ENCODE assay signal across 27 mouse cellular contexts in the genomic region with DNA sequence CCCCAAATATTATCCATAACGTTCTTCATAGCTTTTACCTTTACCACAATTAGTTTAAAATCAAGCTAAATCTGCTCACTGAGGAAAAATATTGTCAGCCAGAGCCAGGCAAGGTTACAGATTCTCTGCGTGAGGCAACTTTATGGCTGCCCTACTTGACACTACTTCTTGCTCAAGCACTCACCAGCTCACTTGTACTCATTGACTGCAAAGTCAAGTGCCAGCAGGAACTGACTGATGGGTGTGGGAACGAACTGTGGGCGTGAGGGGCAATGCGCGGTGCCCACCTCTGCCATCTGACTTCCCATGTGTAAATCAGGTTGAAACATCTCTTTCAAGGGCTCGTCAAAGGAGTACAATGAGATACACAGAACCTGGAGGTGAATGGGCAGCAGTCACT. TPM values are rescaled to one million over a fixed set of nuclear protein-coding genes. Genes with fewer than 3 reads are reported as not detected.
A peak's percentile ranks its signal among the peaks of the same experiment; 100 is the strongest.
DNase-seq lines count a peak whose midpoint lies in the region; ATAC-seq and TF ChIP-seq lines count a peak whose summit lies in the region.
"Had no signal": no experiment of that assay in that cellular context is flagged by ENCODE, and none has a peak within 500 bp of the region (broad histone marks: within the 10 kb centered on the region; RNA-seq: fewer than 3 reads in every experiment).

No protein-coding gene starts in this region.

- DNase-seq in adrenal gland, postnatal 14 days, result peak; percentile 56
- no peak for DNase-seq in adrenal gland, adult 8-10 months
- no peak for DNase-seq in layer of hippocampus, adult 2 months (ENCODE audit: low spot score in 2 of 2)
- no peak for DNase-seq in layer of hippocampus, adult 11-12 months (ENCODE audit: low spot score)
- DNase-seq in cerebellum, postnatal 14 days, result no peak
- no peak for DNase-seq in thymus, postnatal 4 days
- DNase-seq: cerebellum, adult 18-20 months; cerebellum, postnatal 36 days; heart, postnatal 36 days; right cerebral cortex, adult 18-20 months had no signal

- no peak for TF ChIP-seq CTCF in layer of hippocampus, adult 2 months (conservative IDR thresholded peaks at IDR 0.05)

- peaks cover 18% of the 10 kb centered on the region for H3K36me3 ChIP-seq in lung, embryonic 16.5 days (ENCODE audit: control insufficient read depth, insufficient read depth, low read length)

- ATAC-seq in lung, embryonic 16.5 days (ENCODE audit: low read depth), result no peak
- ATAC-seq: activated CD4-positive, CD25-positive, alpha-beta regulatory T cell, adult 4 months; forebrain, embryonic 16.5 days; intestine, embryonic 15.5 days had no signal

- no peak overlapping the region for H3K4me3 ChIP-seq in layer of hippocampus, adult 2 months
- H3K4me3 ChIP-seq in lung, embryonic 16.5 days (ENCODE audit: low read length), result no peak overlapping the region
- H3K4me3 ChIP-seq: heart, embryonic 13.5 days; intestine, embryonic 15.5 days had no signal

- H3K9ac ChIP-seq in lung, embryonic 16.5 days (ENCODE audit: low read length), result no peak overlapping the region
- H3K9ac ChIP-seq: heart, embryonic 13.5 days; hindbrain, embryonic 14.5 days; intestine, embryonic 15.5 days; lung, embryonic 14.5 days had no signal

- H3K27ac ChIP-seq in layer of hippocampus, adult 2 months, result peak overlapping the region; percentile 29; the same call in 1 of the 2 replicates
- H3K27ac ChIP-seq in lung, embryonic 16.5 days (ENCODE audit: low read length), result peak overlapping the region; percentile 53
- H3K27ac ChIP-seq: heart, embryonic 13.5 days; hindbrain, embryonic 14.5 days; intestine, embryonic 15.5 days; kidney, postnatal 0 days had no signal

- no peaks in the 10 kb centered on the region for H3K9me3 ChIP-seq in lung, embryonic 16.5 days (ENCODE audit: control insufficient read depth, low read length)
- H3K9me3 ChIP-seq: G1E; heart, embryonic 13.5 days; intestine, embryonic 15.5 days had no signal

- H3K27me3 ChIP-seq in lung, embryonic 16.5 days (ENCODE audit: control insufficient read depth, insufficient read depth, low read depth, low read length), result no peaks in the 10 kb centered on the region
- H3K27me3 ChIP-seq: heart, embryonic 13.5 days; intestine, embryonic 15.5 days had no signal

- peaks cover 11% of the 10 kb centered on the region for H3K4me1 ChIP-seq in lung, embryonic 16.5 days (replicated peaks; ENCODE audit: control insufficient read depth, insufficient read depth, low read length)

- no peak overlapping the region for H3K4me2 ChIP-seq in lung, embryonic 16.5 days (ENCODE audit: low read depth, low read length)
- H3K4me2 ChIP-seq: heart, embryonic 13.5 days; hindbrain, embryonic 14.5 days; intestine, embryonic 15.5 days; lung, embryonic 14.5 days; midbrain, embryonic 11.5 days had no signal

- WGBS in lung, embryonic 16.5 days, result 66% methylated on average over 7 of the region's 7 CpGs

RNA-seq across cellular contexts. Expression of gene Dnajc16, which starts 3.3 kb away (rescaled TPM):
- 16.6 and 20.7 TPM in 2 replicates for total RNA-seq in adrenal gland, postnatal 14 days (2021)
- 10 to 100 TPM; 28.1 to 36.3 (median 32.7) TPM for total RNA-seq in adrenal gland, adult 8-10 months (2022)
- 10 to 100 TPM; 45.3 to 45.4 TPM for total RNA-seq in layer of hippocampus, adult 2 months (2021)
- 4.3 and 4.7 TPM in 2 replicates for polyA plus RNA-seq in lung, embryonic 16.5 days (2015; fragmentation: Nextera tagmentation; extraction: Ambion mirVana)

RNA-seq across cellular contexts. Expression of gene Casp9, which starts 6.0 kb away (rescaled TPM):
- total RNA-seq in adrenal gland, postnatal 14 days (2021), result 15.3 and 17.1 TPM in 2 replicates
- 10 to 100 TPM; 21.4 to 29.4 (median 26.5) TPM for total RNA-seq in adrenal gland, adult 8-10 months (2022)
- total RNA-seq in layer of hippocampus, adult 2 months (2021), result 10 to 100 TPM; 25.2 to 25.6 TPM
- 23.9 and 24.6 TPM in 2 replicates for polyA plus RNA-seq in lung, embryonic 16.5 days (2015; fragmentation: Nextera tagmentation; extraction: Ambion mirVana)

RNA-seq across cellular contexts. Expression of gene Cela2a, which starts 38.5 kb away (rescaled TPM):
- total RNA-seq in adrenal gland, postnatal 14 days (2021), result 0.56 TPM in 1 of 2 replicates, not detected in the other
- not detected for total RNA-seq in adrenal gland, adult 8-10 months (2022)
- not detected for total RNA-seq in layer of hippocampus, adult 2 months (2021)
- polyA plus RNA-seq in lung, embryonic 16.5 days (2015; fragmentation: Nextera tagmentation; extraction: Ambion mirVana), result not detected in 2 replicates
- total RNA-seq: adrenal gland, postnatal 36 days; G1E; gastrocnemius, adult 8-10 months; granulocyte monocyte progenitor cell, adult 5-6 weeks; heart, postnatal 36 days; layer of hippocampus, adult 8-10 months; left cerebral cortex, postnatal 25 days had no signal
- polyA plus RNA-seq: forebrain, embryonic 16.5 days; G1E; heart, embryonic 13.5 days; hindbrain, embryonic 14.5 days; lung, embryonic 14.5 days; midbrain, embryonic 11.5 days; neural tube, embryonic 11.5 days had no signal

RNA-seq across cellular contexts. Expression of gene Agmat, which starts 41.0 kb away (rescaled TPM):
- total RNA-seq in adrenal gland, postnatal 14 days (2021), result 13.4 and 32.2 TPM in 2 replicates
- 10 to 100 TPM in 3 of 4 experiments, 1 to 10 TPM in 1; 9.4 to 59.0 (median 32.8) TPM for total RNA-seq in adrenal gland, adult 8-10 months (2022)
- not detected for total RNA-seq in layer of hippocampus, adult 2 months (2021)
- 0.21 and 1.4 TPM in 2 replicates for polyA plus RNA-seq in lung, embryonic 16.5 days (2015; fragmentation: Nextera tagmentation; extraction: Ambion mirVana)
- total RNA-seq: gastrocnemius, adult 8-10 months; granulocyte monocyte progenitor cell, adult 5-6 weeks; layer of hippocampus, adult 8-10 months had no signal
- polyA plus RNA-seq: activated CD4-positive, CD25-positive, alpha-beta regulatory T cell, adult 4 months; forebrain, embryonic 16.5 days; G1E; lung, embryonic 14.5 days; midbrain, embryonic 11.5 days; neural tube, embryonic 11.5 days had no signal

RNA-seq across cellular contexts. Expression of gene Ctrc, which starts 58.7 kb away (rescaled TPM):
- total RNA-seq in adrenal gland, postnatal 14 days (2021), result not detected in 2 replicates
- total RNA-seq in adrenal gland, adult 8-10 months (2022), result not detected
- not detected for total RNA-seq in layer of hippocampus, adult 2 months (2021)
- polyA plus RNA-seq in lung, embryonic 16.5 days (2015; fragmentation: Nextera tagmentation; extraction: Ambion mirVana), result not detected in 2 replicates
- total RNA-seq: adrenal gland, postnatal 36 days; G1E; gastrocnemius, adult 8-10 months; granulocyte monocyte progenitor cell, adult 5-6 weeks; heart, postnatal 36 days; layer of hippocampus, adult 8-10 months; left cerebral cortex, postnatal 25 days had no signal
- polyA plus RNA-seq: activated CD4-positive, CD25-positive, alpha-beta regulatory T cell, adult 4 months; forebrain, embryonic 16.5 days; G1E; heart, embryonic 13.5 days; hindbrain, embryonic 14.5 days; kidney, postnatal 0 days; liver, adult 2 months; lung, embryonic 14.5 days; midbrain, embryonic 11.5 days; neural tube, embryonic 11.5 days had no signal
